ENCODE assay signal across 8 mouse cellular contexts in genomic region chr13:23411311-23412210, GRCm38 (mm10). TPM values are rescaled to one million over a fixed set of nuclear protein-coding genes. Genes with fewer than 3 reads are reported as not detected.
DNase-seq lines count a peak whose midpoint lies in the region; ATAC-seq and TF ChIP-seq lines count a peak whose summit lies in the region.

No protein-coding gene starts in this region.

- 6% methylated on average over 29 of the region's 29 CpGs for WGBS in embryonic facial prominence, embryonic 15.5 days
- WGBS in midbrain, embryonic 16.5 days, result 5% methylated on average over 29 of the region's 29 CpGs

- H3K4me1 ChIP-seq in embryonic facial prominence, embryonic 15.5 days, result peaks cover 9% of the 10 kb centered on the region
- H3K4me1 ChIP-seq in midbrain, embryonic 16.5 days (ENCODE audit: control insufficient read depth, insufficient read depth, low read length), result peaks cover 5% of the 10 kb centered on the region; the same call in 1 of the 2 replicates

- H3K36me3 ChIP-seq in embryonic facial prominence, embryonic 15.5 days, result no peaks in the 10 kb centered on the region
- H3K36me3 ChIP-seq in midbrain, embryonic 16.5 days (ENCODE audit: control insufficient read depth, insufficient read depth, low read length), result 0 out of 2 replicates have a peak, but pooled peaks cover 2% of the 10 kb centered on the region

- ATAC-seq in embryonic facial prominence, embryonic 15.5 days (ENCODE audit: insufficient number of reproducible peaks, low FRiP score, low TSS enrichment, low read depth), result no peak
- ATAC-seq in midbrain, embryonic 16.5 days, result peak; percentile 19; the same call in 1 of the 2 replicates

- H3K27ac ChIP-seq in embryonic facial prominence, embryonic 15.5 days (replicated peaks), result no peak overlapping the region
- H3K27ac ChIP-seq in midbrain, embryonic 16.5 days (ENCODE audit: low read length), result no peak overlapping the region

- H3K4me2 ChIP-seq in embryonic facial prominence, embryonic 15.5 days (replicated peaks), result peak overlapping the region; percentile 56
- peak overlapping the region; percentile 60 for H3K4me2 ChIP-seq in midbrain, embryonic 16.5 days (ENCODE audit: low read length)

- H3K27me3 ChIP-seq in embryonic facial prominence, embryonic 15.5 days, result peaks cover 13% of the 10 kb centered on the region; the same call in 1 of the 2 replicates
- peaks cover 14% of the 10 kb centered on the region for H3K27me3 ChIP-seq in midbrain, embryonic 16.5 days (ENCODE audit: control insufficient read depth, insufficient read depth, low read depth, low read length)

- TF ChIP-seq CTCF in brain, embryonic 14.5 days (IDR thresholded peaks at IDR 0.05; ENCODE audit: borderline replicate concordance, extremely low read depth, insufficient read depth, insufficient read length), result no peak

- intact Hi-C loops in left cerebral cortex, postnatal 10 days (cut with DNase I), result loop anchor here (1.0 to 5.0 kb wide), 2 partner anchors 10 to 1384 kb away; no protein-coding TSS in a partner anchor
- intact Hi-C loops in left cerebral cortex, postnatal 4 days (cut with DNase I), result loop anchor here (1.0 to 5.0 kb wide), 2 partner anchors 10 to 1699 kb away; no protein-coding TSS in a partner anchor

- no peak for TF ChIP-seq POLR2A in brain, embryonic 14.5 days (IDR thresholded peaks at IDR 0.05; ENCODE audit: borderline replicate concordance, extremely low read depth, insufficient read depth, insufficient read length, poor library complexity, severe bottlenecking)

- peak overlapping the region; percentile 36 for H3K4me3 ChIP-seq in embryonic facial prominence, embryonic 15.5 days (replicated peaks)
- H3K4me3 ChIP-seq in midbrain, embryonic 16.5 days (ENCODE audit: low read depth, low read length), result peak overlapping the region; percentile 44

- peak; percentile 44 to 67 for DNase-seq in left cerebral cortex, postnatal 10 days (ENCODE audit: extremely low spot score in 1 of 2, low spot score in 2 of 2)
- DNase-seq in left cerebral cortex, postnatal 4 days, result no peak
- DNase-seq in brain, embryonic 14.5 days (ENCODE audit: low read depth), result peak; percentile 41
- DNase-seq in layer of hippocampus, postnatal 14 days (ENCODE audit: low spot score in 2 of 2), result peak; percentile 64 to 69
- DNase-seq in urinary bladder, postnatal 14 days (ENCODE audit: low spot score), result no peak
- no peak for DNase-seq in spleen, postnatal 14 days (ENCODE audit: low spot score in 2 of 2)

- no peak overlapping the region for H3K9ac ChIP-seq in embryonic facial prominence, embryonic 15.5 days
- H3K9ac ChIP-seq in midbrain, embryonic 16.5 days (ENCODE audit: low read depth, low read length), result peak overlapping the region; percentile 36

- H3K9me3 ChIP-seq in embryonic facial prominence, embryonic 15.5 days (replicated peaks), result no peaks in the 10 kb centered on the region
- H3K9me3 ChIP-seq in midbrain, embryonic 16.5 days (replicated peaks; ENCODE audit: control insufficient read depth, low read length, poor library complexity, severe bottlenecking), result no peaks in the 10 kb centered on the region

RNA-seq across cellular contexts. Expression of gene Abt1, which starts 12.1 kb away (rescaled TPM):
- 1 to 10 TPM; 6.3 to 6.5 TPM for total RNA-seq in left cerebral cortex, postnatal 10 days (2021)
- total RNA-seq in left cerebral cortex, postnatal 4 days (2021), result 1 to 10 TPM; 5.6 to 6.1 TPM
- 7.2 and 8.3 TPM in 2 replicates for polyA plus RNA-seq in brain, embryonic 14.5 days (2012; rRNA removed)
- polyA plus RNA-seq in embryonic facial prominence, embryonic 15.5 days (2015; fragmentation: Nextera tagmentation; extraction: Ambion mirVana), result 12.2 and 12.7 TPM in 2 replicates
- 1 to 10 TPM; 7.0 TPM for total RNA-seq in layer of hippocampus, postnatal 14 days (2021)
- 9.1 and 11.0 TPM in 2 replicates for polyA plus RNA-seq in midbrain, embryonic 16.5 days (2015; fragmentation: Nextera tagmentation; extraction: Ambion mirVana)

RNA-seq across cellular contexts. Expression of gene Zfp322a, which starts 42.6 kb away (rescaled TPM):
- total RNA-seq in left cerebral cortex, postnatal 10 days (2021), result 10 to 100 TPM; 38.1 to 40.8 TPM
- total RNA-seq in left cerebral cortex, postnatal 4 days (2021), result 10 to 100 TPM; 42.6 to 49.5 TPM
- 21.2 and 22.4 TPM in 2 replicates for polyA plus RNA-seq in brain, embryonic 14.5 days (2012; rRNA removed)
- polyA plus RNA-seq in embryonic facial prominence, embryonic 15.5 days (2015; fragmentation: Nextera tagmentation; extraction: Ambion mirVana), result 38.5 and 43.1 TPM in 2 replicates
- total RNA-seq in layer of hippocampus, postnatal 14 days (2021), result 10 to 100 TPM; 34.9 to 39.8 TPM
- polyA plus RNA-seq in midbrain, embryonic 16.5 days (2015; fragmentation: Nextera tagmentation; extraction: Ambion mirVana), result 55.5 and 57.4 TPM in 2 replicates

RNA-seq across cellular contexts. Expression of gene Btn1a1, which starts 54.1 kb away (rescaled TPM):
- not detected for total RNA-seq in left cerebral cortex, postnatal 10 days (2021)
- total RNA-seq in left cerebral cortex, postnatal 4 days (2021), result not detected
- polyA plus RNA-seq in brain, embryonic 14.5 days (2012; rRNA removed), result 0.05 and 0.12 TPM in 2 replicates
- 0.04 TPM in 1 of 2 replicates, not detected in the other for polyA plus RNA-seq in embryonic facial prominence, embryonic 15.5 days (2015; fragmentation: Nextera tagmentation; extraction: Ambion mirVana)
- total RNA-seq in layer of hippocampus, postnatal 14 days (2021), result not detected
- 0.10 and 0.31 TPM in 2 replicates for polyA plus RNA-seq in midbrain, embryonic 16.5 days (2015; fragmentation: Nextera tagmentation; extraction: Ambion mirVana)

Comparison
In these comparisons a context has a peak if more than half of its experiments do, and no peak if none do; other contexts are left out.
1. DNase-seq: peak in left cerebral cortex, postnatal 10 days (2 of 2), brain, embryonic 14.5 days (single experiment) and layer of hippocampus, postnatal 14 days (2 of 2); none in left cerebral cortex, postnatal 4 days (single experiment), urinary bladder, postnatal 14 days (single experiment) and spleen, postnatal 14 days (0 of 2).